Mouse (Mus musculus) neural tube, embryonic 12.5 days (tissue): ENCODE measurements around the gene Nubp1. TPM values are rescaled to one million over a fixed set of nuclear protein-coding genes. Genes with fewer than 3 reads are reported as not detected.

Experiments
- ATAC-seq: fragments of 200-750 bp; cut with Nextera tagmentation; 2 replicates; pipeline ENCODE4 v1.8.0; 2017; ENCODE audit warnings: low read depth, mild to moderate bottlenecking, moderate TSS enrichment, moderate library complexity; ENCODE audit not compliant: low FRiP score
- H3K27ac ChIP-seq: fragments of 300-500 bp; sonication (generic); 2 replicates; pipeline ENCODE4 v1.5.1; 2016
- H3K27me3 ChIP-seq: fragments of 300-500 bp; sonication (generic); replicated peaks from 2 replicates; pipeline ENCODE4 v1.6.1; 2016; ENCODE audit warnings: mild to moderate bottlenecking
- H3K36me3 ChIP-seq: fragments of 300-500 bp; sonication (generic); 2 replicates; pipeline ENCODE4 v1.6.1; 2016; ENCODE audit warnings: mild to moderate bottlenecking
- H3K4me1 ChIP-seq: fragments of 300-500 bp; sonication (generic); 2 replicates; pipeline ENCODE4 v1.6.1; 2016
- H3K4me2 ChIP-seq: fragments of 300-500 bp; sonication (generic); replicated peaks from 2 replicates; pipeline ENCODE4 v1.6.1; 2016; ENCODE audit warnings: mild to moderate bottlenecking
- H3K4me3 ChIP-seq: fragments of 300-500 bp; sonication (generic); 2 replicates; pipeline ENCODE4 v1.5.1; 2016
- H3K9ac ChIP-seq: fragments of 300-500 bp; sonication (generic); 2 replicates; pipeline ENCODE4 v1.6.1; 2016; ENCODE audit warnings: mild to moderate bottlenecking
- H3K9me3 ChIP-seq: fragments of 300-500 bp; sonication (generic); 2 replicates; pipeline ENCODE4 v1.6.1; 2016; ENCODE audit warnings: mild to moderate bottlenecking
- WGBS: fragments of 180-500 bp; shearing (Covaris S2); methylation state at CpG from one replicate; pipeline ENCODE4 v1.1.7; 2016; 5-methylcytosine and 5-hydroxymethylcytosine counted together
- polyA plus RNA-seq: library from polyadenylated mRNA; unstranded; fragments of >200 nt; fragmentation: Nextera tagmentation; extraction: Ambion mirVana; gene quantifications from 2 replicates; pipeline ENCODE4 v1.2.1, GENCODE M21; 2016

Gene Nubp1
- 54.3 and 55.5 TPM in 2 replicates for polyA plus RNA-seq

DNA sequence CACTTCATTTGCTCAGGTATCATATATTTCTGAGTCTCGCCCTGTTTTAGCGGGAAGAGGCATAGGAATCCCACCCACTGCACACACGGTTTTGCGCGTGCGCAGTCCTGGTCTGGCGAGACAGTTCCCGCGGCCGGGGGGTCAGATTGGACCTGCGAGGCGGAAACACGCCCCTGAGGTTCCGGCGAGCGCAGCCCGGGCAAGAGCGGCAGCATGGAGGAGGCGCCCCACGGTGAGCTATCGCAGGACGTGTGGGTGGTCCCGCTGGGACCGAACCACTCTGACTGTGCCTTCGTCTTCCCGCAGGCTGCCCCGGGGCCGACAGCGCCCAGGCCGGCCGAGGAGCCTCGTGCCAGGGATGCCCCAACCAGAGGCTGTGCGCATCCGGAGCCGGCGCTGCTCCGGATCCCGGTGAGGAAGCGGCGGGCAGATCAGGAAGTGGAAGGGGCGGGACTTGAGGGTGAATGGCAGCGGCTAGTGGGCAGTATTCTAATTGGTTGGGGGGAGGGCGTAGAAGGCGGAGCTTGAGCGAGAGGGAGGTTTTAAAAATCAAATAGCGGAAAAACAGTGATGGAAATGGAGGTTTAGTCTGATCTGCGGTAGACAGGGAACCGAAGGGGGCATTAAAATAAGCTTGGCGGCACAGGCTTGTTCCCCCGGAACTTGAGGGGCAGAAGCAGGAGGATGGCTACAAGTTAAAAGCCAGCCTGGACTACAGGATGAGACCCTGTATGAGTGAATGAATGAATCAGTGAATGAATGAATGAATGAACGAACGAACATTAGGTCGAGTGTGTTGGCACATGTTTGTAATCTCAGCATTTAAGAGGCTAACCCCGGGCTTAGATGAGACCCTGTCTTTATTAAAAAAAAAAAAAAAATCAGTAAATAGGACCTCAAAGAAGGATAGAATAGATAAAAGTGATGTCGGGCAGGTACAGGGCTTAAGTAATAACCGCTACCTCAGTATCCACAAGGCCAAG lies at the start of gene Nubp1:
Nubp1 (plus strand) TSS at position 185 of the 983 bp plus-strand sequence.
- Histone ChIP-seq H3K27ac (peak within 1 kb of the TSS; percentile 83), H3K4me2 (peak within 1 kb of the TSS; percentile 76), H3K4me1 (peaks cover 7% of the 10 kb centered on the region; the same call in 1 of the 2 replicates), H3K9ac (peak within 1 kb of the TSS; percentile 75), H3K27me3 (no peaks in the 10 kb centered on the region), H3K36me3 (peaks cover 32% of the 10 kb centered on the region), H3K9me3 (no peaks in the 10 kb centered on the region), H3K4me3 (peak within 1 kb of the TSS; percentile 72)
- 3% methylated on average over 56 of the region's 56 CpGs for WGBS
- ATAC-seq: peak; percentile 97

DNA sequence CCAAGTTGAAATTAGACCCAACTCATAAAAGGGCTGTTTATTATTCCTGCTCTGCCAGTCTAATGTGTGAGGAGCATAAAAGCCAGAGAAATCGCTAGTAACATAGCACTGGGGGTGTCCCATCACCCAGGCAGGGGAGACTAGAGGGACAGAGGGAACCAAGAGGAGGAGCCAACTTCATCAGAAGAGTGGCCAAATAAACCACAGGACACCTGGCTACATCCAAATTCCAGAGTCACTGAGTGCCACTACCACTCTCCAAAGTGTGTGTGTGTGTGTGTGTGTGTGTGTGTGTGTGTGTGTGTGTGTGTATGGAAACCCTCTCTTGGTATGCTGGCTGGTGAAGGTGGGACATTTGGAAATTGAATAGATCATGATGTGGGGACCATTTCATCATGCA lies 48.7 kb upstream of the Nubp1 start:
- Histone ChIP-seq H3K9me3 (no peaks in the 10 kb centered on the region), H3K27ac (no peak overlapping the region), H3K4me1 (peaks cover 3% of the 10 kb centered on the region; the same call in 1 of the 2 replicates), H3K27me3 (no peaks in the 10 kb centered on the region), H3K4me3 (no peak overlapping the region), H3K9ac (no peak overlapping the region), H3K36me3 (no peaks in the 10 kb centered on the region), H3K4me2 (no peak overlapping the region)
- 67% methylated on average over 1 of the region's 1 CpGs for WGBS
- no peak for ATAC-seq

DNA sequence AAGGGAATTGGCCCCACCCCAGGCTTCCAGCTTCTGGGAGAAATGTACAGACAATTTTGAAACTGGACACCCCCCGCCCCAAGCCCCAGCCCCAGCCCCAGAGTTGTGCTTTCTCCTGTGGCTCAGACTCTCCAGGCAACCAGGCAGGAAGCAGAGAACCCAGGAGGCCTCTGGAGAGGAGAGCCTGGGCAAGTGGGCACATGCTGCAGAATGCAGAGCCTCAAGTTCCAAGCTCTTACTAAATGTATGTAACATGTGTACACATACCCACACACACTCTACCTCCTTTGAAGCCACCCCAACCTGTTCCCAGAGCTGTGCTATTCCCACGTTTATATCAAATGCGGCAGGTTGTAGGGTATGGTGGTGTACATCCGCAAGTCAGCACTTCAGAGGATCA lies 46.0 kb upstream of the Nubp1 start:
- Histone ChIP-seq H3K27ac (no peak overlapping the region), H3K27me3 (no peaks in the 10 kb centered on the region), H3K4me2 (no peak overlapping the region), H3K4me3 (no peak overlapping the region), H3K9ac (no peak overlapping the region), H3K9me3 (no peaks in the 10 kb centered on the region), H3K36me3 (no peaks in the 10 kb centered on the region), H3K4me1 (peaks cover 13% of the 10 kb centered on the region)
- 84% methylated on average over 4 of the region's 4 CpGs for WGBS
- no peak for ATAC-seq

DNA sequence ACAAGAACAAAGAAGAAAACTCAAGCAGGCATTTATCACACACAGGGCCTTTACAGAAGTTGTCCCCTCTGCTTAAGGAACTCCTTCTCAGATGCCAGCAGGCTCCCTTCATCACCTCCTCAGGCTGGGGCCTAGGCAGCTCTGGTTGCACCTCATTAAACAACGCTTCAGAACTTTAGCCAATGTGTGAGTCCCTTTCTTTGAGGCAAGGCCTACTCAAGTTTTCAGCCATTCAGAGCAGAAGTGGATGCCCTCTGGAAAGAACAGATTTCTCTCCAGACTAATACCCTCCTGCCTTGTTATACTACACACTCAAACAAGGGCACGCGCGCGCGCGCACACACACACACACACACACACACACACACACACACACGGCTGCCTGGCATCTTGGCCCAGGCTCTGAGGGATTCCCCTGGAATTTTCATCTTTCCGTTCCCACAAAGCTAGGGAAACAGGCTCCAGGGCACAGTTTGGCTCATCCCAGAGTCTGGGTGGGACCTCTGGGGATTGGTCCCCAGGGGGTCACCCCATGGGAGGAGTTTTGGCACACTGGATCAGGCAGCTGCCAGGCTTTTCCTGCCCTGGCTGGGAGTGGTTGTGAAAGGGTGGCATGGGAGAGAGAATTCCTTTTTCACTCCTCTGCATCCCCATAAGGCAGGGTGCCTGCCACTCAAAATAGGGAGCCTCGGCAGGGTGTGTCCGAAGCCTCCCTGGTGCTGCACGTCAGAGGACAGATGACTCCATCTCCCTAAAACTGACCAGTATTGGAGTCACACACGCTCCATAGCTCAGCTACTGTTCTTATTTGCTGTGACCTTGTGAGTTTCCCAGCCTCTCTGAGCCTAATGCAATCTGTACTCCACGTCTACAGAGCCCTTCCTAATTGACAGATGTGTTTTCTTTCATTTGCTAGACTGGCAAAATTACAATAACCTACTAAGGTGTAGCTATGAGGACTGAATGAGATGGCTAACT lies 45.2 kb upstream of the Nubp1 start:
- no peak overlapping the region for H3K4me3 ChIP-seq
- H3K27me3 ChIP-seq: no peaks in the 10 kb centered on the region
- peak; percentile 37; the same call in 1 of the 2 replicates for ATAC-seq
- no peak overlapping the region for H3K4me2 ChIP-seq
- no peak overlapping the region for H3K27ac ChIP-seq
- peaks cover 13% of the 10 kb centered on the region for H3K4me1 ChIP-seq
- H3K9me3 ChIP-seq: no peaks in the 10 kb centered on the region
- 82% methylated on average over 14 of the region's 14 CpGs for WGBS
- H3K9ac ChIP-seq: no peak overlapping the region
- no peaks in the 10 kb centered on the region for H3K36me3 ChIP-seq

DNA sequence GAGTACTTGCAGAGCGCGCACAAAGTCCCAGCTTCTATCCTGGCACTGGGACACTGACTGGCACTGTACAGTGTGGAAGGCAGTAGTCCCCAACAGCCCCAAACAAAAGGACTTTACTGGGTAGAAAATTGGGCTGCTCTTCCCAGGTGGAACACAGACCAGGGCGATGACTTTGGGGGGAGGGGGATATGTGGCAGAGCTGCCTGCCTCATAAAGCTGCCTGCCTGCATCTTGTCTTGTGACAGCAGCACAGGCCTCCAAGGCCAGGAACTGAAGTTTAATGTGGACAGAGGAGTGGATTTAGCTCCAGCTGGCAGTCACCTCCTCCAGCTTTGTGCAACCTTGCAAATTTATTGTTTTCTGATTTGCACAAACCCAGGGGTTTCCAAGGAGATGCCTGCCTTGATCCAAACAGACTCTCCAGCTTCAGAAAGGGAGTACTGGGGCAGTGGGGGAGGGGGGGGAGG lies 42.2 kb upstream of the Nubp1 start:
- Histone ChIP-seq H3K27me3 (no peaks in the 10 kb centered on the region), H3K4me3 (no peak overlapping the region), H3K36me3 (no peaks in the 10 kb centered on the region), H3K4me1 (peaks cover 13% of the 10 kb centered on the region), H3K9me3 (no peaks in the 10 kb centered on the region), H3K9ac (no peak overlapping the region), H3K27ac (no peak overlapping the region), H3K4me2 (no peak overlapping the region)
- peak; percentile 74 for ATAC-seq
- WGBS: 60% methylated on average over 3 of the region's 3 CpGs

DNA sequence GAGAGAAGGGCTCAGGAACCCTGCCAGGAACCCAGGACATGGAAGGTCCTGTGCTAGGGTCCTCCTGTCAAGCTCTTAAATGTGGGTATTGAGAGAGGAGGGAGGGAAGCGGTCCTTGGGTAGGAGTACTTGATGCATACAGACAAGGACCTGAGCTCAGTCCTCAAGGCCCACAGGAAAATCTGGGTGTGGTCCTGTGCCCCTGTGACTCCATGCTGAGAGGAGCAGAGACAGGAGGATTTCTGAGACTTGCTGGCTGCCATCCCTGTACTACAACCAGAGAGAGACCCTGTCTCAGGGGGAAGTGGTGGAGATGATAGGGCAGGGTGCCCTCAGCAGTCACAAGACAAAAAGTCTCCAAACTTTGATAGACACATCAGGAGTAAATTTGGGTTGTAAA lies 41.8 kb upstream of the Nubp1 start:
- Histone ChIP-seq H3K4me1 (peaks cover 13% of the 10 kb centered on the region), H3K9ac (no peak overlapping the region), H3K4me3 (no peak overlapping the region), H3K4me2 (no peak overlapping the region), H3K9me3 (no peaks in the 10 kb centered on the region), H3K27ac (no peak overlapping the region), H3K27me3 (no peaks in the 10 kb centered on the region), H3K36me3 (no peaks in the 10 kb centered on the region)
- ATAC-seq: peak; percentile 46
- WGBS: 100% methylated on average over 1 of the region's 1 CpGs

DNA sequence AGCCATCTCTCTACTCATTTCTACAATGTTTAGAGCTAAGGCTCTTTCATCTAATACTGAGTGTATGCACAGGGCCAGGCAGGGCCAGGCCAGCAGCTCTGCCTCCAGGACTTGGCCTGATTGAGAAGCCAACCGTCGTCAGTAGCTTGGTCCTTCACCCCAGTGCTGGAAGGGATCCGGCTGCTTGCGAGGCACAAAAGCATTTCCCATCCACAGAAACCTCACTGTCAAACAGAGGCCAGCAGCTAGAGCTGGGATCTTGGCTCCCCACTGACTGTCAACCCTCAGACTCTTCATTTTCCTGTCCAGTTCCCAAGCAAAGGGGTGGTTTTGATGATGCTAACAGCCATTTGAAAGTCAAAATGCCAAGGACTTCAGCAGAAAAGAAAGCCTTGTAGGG lies 39.4 kb upstream of the Nubp1 start:
- H3K27me3 ChIP-seq: no peaks in the 10 kb centered on the region
- no peaks in the 10 kb centered on the region for H3K9me3 ChIP-seq
- 77% methylated on average over 4 of the region's 4 CpGs for WGBS
- no peak overlapping the region for H3K9ac ChIP-seq
- no peak overlapping the region for H3K27ac ChIP-seq
- H3K4me2 ChIP-seq: no peak overlapping the region
- no peak for ATAC-seq
- peaks cover 13% of the 10 kb centered on the region for H3K4me1 ChIP-seq
- no peak overlapping the region for H3K4me3 ChIP-seq
- H3K36me3 ChIP-seq: no peaks in the 10 kb centered on the region

DNA sequence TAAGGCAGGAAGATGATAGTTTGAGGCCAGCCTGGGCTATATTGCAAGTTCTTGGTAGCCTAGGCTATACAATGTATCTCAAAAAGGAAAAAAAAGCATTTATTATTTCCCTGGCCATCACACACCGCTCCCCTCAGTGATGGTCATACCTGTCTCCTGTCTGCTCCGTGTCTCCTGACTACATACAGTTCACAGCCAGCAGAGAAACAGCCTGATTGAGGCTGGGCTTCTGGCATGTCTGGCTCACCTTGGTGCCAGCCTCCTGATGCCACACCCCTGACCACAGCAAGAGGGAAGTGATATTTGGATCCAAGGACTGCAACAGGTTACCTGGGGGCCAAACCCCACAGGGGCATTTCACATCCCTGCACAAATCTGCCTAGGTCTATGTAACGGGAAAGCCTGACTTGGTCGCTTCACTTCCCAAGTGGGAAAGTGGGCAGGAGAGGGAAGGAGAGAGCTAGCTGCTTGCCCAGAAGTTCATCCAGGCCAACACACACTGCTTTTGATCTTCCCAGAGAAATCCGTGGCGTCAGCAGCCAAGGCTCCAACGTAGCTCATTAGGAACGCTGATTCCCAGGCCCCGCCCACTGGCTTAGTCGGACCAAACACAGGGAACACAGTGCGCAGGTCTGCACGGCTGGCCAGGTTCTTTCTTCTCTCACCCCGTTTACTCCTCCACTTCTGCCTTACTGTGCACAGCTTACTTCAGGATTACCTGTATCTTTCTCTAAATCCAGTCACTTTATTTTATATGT lies 37.3 kb upstream of the Nubp1 start:
- H3K4me1 ChIP-seq: peaks cover 7% of the 10 kb centered on the region
- WGBS: 30% methylated on average over 13 of the region's 13 CpGs
- no peaks in the 10 kb centered on the region for H3K9me3 ChIP-seq
- H3K36me3 ChIP-seq: no peaks in the 10 kb centered on the region
- peak; percentile 66 for ATAC-seq
- peak overlapping the region; percentile 48 for H3K4me2 ChIP-seq
- H3K27me3 ChIP-seq: no peaks in the 10 kb centered on the region
- no peak overlapping the region for H3K4me3 ChIP-seq
- no peak overlapping the region for H3K27ac ChIP-seq
- no peak overlapping the region for H3K9ac ChIP-seq

DNA sequence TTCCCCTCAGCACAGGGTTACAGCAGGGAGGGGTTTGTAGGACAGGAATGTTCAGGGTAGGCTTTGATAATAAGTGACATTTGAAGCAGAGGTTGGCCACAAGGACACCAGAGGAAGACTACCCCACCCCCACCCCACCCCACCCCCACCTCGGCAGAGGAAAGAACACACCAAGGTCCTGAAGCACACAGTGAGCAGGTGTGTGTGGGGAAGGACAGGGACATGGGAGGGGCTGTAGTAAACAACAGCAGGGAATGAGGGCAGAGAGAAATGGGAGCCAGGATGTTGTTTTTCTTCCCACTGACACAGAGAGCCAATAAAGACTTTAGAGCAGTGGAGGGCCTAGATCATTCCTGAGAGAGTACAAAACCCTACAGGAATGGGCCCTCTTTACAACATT lies 34.5 kb upstream of the Nubp1 start:
- Histone ChIP-seq H3K27me3 (no peaks in the 10 kb centered on the region), H3K4me2 (no peak overlapping the region), H3K4me3 (no peak overlapping the region), H3K4me1 (no peaks in the 10 kb centered on the region), H3K9me3 (no peaks in the 10 kb centered on the region), H3K9ac (no peak overlapping the region), H3K27ac (no peak overlapping the region), H3K36me3 (no peaks in the 10 kb centered on the region)
- WGBS: 32% methylated on average over 1 of the region's 1 CpGs
- no peak for ATAC-seq

DNA sequence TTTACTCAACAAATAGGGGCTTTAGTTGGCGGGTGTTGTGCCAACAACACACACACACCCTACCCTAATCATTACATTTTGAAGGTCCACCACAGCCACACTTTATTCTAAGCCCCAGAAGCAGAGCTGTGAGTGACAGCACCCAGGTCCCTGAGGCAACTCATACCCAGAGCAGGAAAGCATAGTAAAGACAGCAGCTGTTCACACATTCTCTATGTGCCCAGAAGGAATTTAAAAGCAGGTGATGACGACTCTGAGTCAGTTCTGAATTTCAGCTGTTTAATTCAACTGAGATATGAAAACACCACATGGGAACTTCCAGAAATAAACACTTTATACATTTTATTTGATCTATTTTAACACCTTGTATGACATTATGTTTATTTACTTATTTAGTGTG lies 32.2 kb upstream of the Nubp1 start:
- H3K4me1 ChIP-seq: no peaks in the 10 kb centered on the region
- ATAC-seq: no peak
- no peaks in the 10 kb centered on the region for H3K27me3 ChIP-seq
- no peaks in the 10 kb centered on the region for H3K36me3 ChIP-seq
- no peaks in the 10 kb centered on the region for H3K9me3 ChIP-seq
- H3K27ac ChIP-seq: no peak overlapping the region
- H3K9ac ChIP-seq: no peak overlapping the region
- WGBS: 67% methylated on average over 2 of the region's 2 CpGs
- H3K4me3 ChIP-seq: no peak overlapping the region
- no peak overlapping the region for H3K4me2 ChIP-seq

DNA sequence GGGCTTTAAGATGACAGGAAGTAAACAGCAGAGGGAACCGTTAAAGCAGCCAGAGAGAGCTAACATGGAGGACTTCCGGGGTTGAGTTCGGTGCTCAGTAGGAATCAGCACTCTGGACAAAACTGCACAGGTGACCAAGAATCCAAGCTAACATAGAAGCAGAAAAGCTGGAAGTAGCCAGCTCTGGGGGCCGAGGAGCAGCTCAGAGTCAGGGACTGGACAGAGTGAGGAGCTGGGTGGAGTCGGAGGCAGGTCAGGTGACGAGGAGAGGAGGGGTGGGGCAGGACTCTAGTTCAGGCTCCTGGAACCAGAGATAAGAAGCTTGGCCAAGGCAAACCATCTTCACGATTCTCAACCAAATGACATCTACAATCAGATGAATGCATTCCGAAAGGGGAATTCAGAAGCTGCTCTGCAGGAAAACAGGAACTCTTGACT lies 27.7 kb upstream of the Nubp1 start:
- H3K9ac ChIP-seq: no peak overlapping the region
- H3K27ac ChIP-seq: no peak overlapping the region
- no peak for ATAC-seq
- no peaks in the 10 kb centered on the region for H3K27me3 ChIP-seq
- H3K4me1 ChIP-seq: no peaks in the 10 kb centered on the region
- H3K9me3 ChIP-seq: no peaks in the 10 kb centered on the region
- no peaks in the 10 kb centered on the region for H3K36me3 ChIP-seq
- H3K4me2 ChIP-seq: peak overlapping the region; percentile 41
- 30% methylated on average over 8 of the region's 8 CpGs for WGBS
- H3K4me3 ChIP-seq: no peak overlapping the region
